Mouse (Mus musculus) liver, postnatal 0 days (tissue): ENCODE results near the gene Macrod1.

Experiments
- CTCF ChIP-seq: sonication (generic); IDR thresholded peaks from 2 replicates; pipeline ENCODE4 v1.5.1; 2016; ENCODE audit warnings: antibody characterized with exemption, low read depth
- EP300 ChIP-seq: IDR thresholded peaks from 2 replicates; pipeline ENCODE4 v1.6.1; 2016; ENCODE audit warnings: antibody characterized with exemption, low read depth, mild to moderate bottlenecking

GRCm38 (mm10) chr19:7122698-7123306 lies 66.2 kb downstream of the Macrod1 start:
- TF ChIP-seq CTCF (no peak), EP300 (no peak)
